Mouse (Mus musculus): ENCODE data around the gene Dennd4b. TPM values are rescaled to one million over a fixed set of nuclear protein-coding genes. Genes with fewer than 3 reads are reported as not detected.

The Dennd4b gene
- total RNA-seq, 1 experiment from 2014 or later: 59.8 TPM

DNA sequence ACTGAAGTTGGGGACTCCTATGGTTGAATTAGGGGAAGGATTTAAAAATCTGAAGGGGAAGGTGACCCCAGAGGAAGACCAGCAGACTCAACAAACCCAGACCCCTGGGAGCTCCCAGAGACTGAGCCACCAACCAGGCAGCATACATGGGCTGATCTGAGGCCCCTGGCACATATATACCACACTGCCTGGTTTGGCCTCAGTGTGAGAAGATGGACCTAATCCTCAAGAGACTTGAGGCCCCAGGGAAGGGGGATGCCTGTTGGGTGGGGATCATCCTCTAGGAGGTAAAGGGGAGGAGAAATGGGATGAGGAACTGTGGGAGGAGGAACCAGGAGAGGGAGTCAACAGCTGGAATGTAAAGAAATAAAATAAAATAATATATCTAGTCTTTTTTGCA, 49.3 kb downstream of the Dennd4b start:
- ATAC-seq (ENCODE audit: extremely low read depth, insufficient number of reproducible peaks, low FRiP score, poor library complexity, severe bottlenecking): no peak

- ATAC-seq (ENCODE audit: extremely low read depth, insufficient number of reproducible peaks, low FRiP score, poor library complexity, severe bottlenecking): no peak
Measured at GRCm38 (mm10) chr3:90322289-90322688, 57.3 kb downstream of the Dennd4b start.

- peak; percentile 67; the same call in 1 of the 2 replicates for ATAC-seq (ENCODE audit: extremely low read depth, insufficient number of reproducible peaks, low FRiP score, poor library complexity, severe bottlenecking)
Measured at GRCm38 (mm10) chr3:90323119-90323518, 58.1 kb downstream of the Dennd4b start.

Other genes starting within 250 kb of the Dennd4b start
- 95.8 and 104 TPM in 2 replicates for gene 4933434E20Rik, start 213.5 kb upstream of the Dennd4b start, total RNA-seq (2017)
- gene Ubap2l, start 212.6 kb upstream of the Dennd4b start, total RNA-seq (2017): 186 and 235 TPM in 2 replicates
- gene Tpm3, start 192.5 kb upstream of the Dennd4b start, total RNA-seq (2017): 950 and 1,052 TPM in 2 replicates
- gene Nup210l, start 161.1 kb upstream of the Dennd4b start, total RNA-seq (2017): 2.2 and 2.7 TPM in 2 replicates
- gene Rps27, start 51.5 kb upstream of the Dennd4b start, total RNA-seq (2017): 6,147 and 6,362 TPM in 2 replicates
- 1.4 and 2.0 TPM in 2 replicates for gene Rab13, start 51.5 kb upstream of the Dennd4b start, total RNA-seq (2017)
- 63.0 and 65.2 TPM in 2 replicates for gene Jtb, start 33.6 kb upstream of the Dennd4b start, total RNA-seq (2017)
- not detected in 2 replicates for gene Creb3l4, start 21.7 kb upstream of the Dennd4b start, total RNA-seq (2017)
- 32.4 and 34.4 TPM in 2 replicates for gene Slc39a1, start 17.0 kb upstream of the Dennd4b start, total RNA-seq (2017)
- 66.4 and 76.5 TPM in 2 replicates for gene Crtc2, start 11.0 kb upstream of the Dennd4b start, total RNA-seq (2017)
- gene Gatad2b, start 28.0 kb downstream of the Dennd4b start, total RNA-seq (2017): 56.0 and 64.1 TPM in 2 replicates
- gene Slc27a3, start 124.8 kb downstream of the Dennd4b start, total RNA-seq (2017): 0.35 and 2.7 TPM in 2 replicates
- gene Ints3, start 168.4 kb downstream of the Dennd4b start, total RNA-seq (2017): 17.3 and 23.2 TPM in 2 replicates
- gene Npr1, start 200.7 kb downstream of the Dennd4b start, total RNA-seq (2017): 0.12 TPM in 1 of 2 replicates, not detected in the other
- 64.5 and 67.2 TPM in 2 replicates for gene Ilf2, start 210.9 kb downstream of the Dennd4b start, total RNA-seq (2017)
- gene Snapin, start 225.8 kb downstream of the Dennd4b start, total RNA-seq (2017): 41.6 and 45.4 TPM in 2 replicates
- gene Chtop, start 244.3 kb downstream of the Dennd4b start, total RNA-seq (2017): 101 and 106 TPM in 2 replicates
- gene S100a1, start 249.2 kb downstream of the Dennd4b start, total RNA-seq (2017): 11.2 and 13.0 TPM in 2 replicates
- 35.1 and 41.4 TPM in 2 replicates for gene S100a13, start 249.2 kb downstream of the Dennd4b start, total RNA-seq (2017)

All from neutrophil, adult 5-6 weeks (primary cell).